Mouse (Mus musculus) heart, postnatal 0 days (tissue): ENCODE measurements around the gene Krt72. TPM values are rescaled to one million over a fixed set of nuclear protein-coding genes. Genes with fewer than 3 reads are reported as not detected.

Experiments
- ATAC-seq: fragments of 200-750 bp; cut with Nextera tagmentation; 2 replicates; pipeline ENCODE4 v1.8.0; 2017; ENCODE audit warnings: low read depth, moderate number of reproducible peaks, moderate library complexity; ENCODE audit not compliant: insufficient read depth
- DNase-seq: peaks from one replicate; pipeline ENCODE4 v3.0.0-alpha.2; 2016; ENCODE audit warnings: low spot score
- H3K27ac ChIP-seq: fragments of 300-500 bp; sonication (generic); 2 replicates; pipeline ENCODE4 v1.5.1; 2014; ENCODE audit warnings: low read depth, mild to moderate bottlenecking
- H3K27me3 ChIP-seq: fragments of 300-500 bp; sonication (generic); 2 replicates; pipeline ENCODE4 v1.6.1; 2014; ENCODE audit warnings: low read length, mixed read lengths; ENCODE audit not compliant: control insufficient read depth, insufficient read depth
- H3K36me3 ChIP-seq: fragments of 300-500 bp; sonication (generic); replicated peaks from 2 replicates; pipeline ENCODE4 v1.6.1; 2014; ENCODE audit warnings: low read length, mixed read lengths; ENCODE audit not compliant: control insufficient read depth, insufficient read depth
- H3K4me1 ChIP-seq: fragments of 300-500 bp; sonication (generic); 2 replicates; pipeline ENCODE4 v1.6.1; 2014; ENCODE audit warnings: antibody characterized with exemption; ENCODE audit not compliant: control insufficient read depth, insufficient read depth
- H3K4me2 ChIP-seq: fragments of 300-500 bp; sonication (generic); 2 replicates; pipeline ENCODE4 v1.6.1; 2014; ENCODE audit warnings: low read depth, mild to moderate bottlenecking, low read length, moderate library complexity
- H3K4me3 ChIP-seq: fragments of 300-500 bp; sonication (generic); 2 replicates; pipeline ENCODE4 v1.5.1; 2014; ENCODE audit warnings: low read depth, low read length
- H3K9ac ChIP-seq: fragments of 300-500 bp; sonication (generic); replicated peaks from 2 replicates; pipeline ENCODE4 v1.6.1; 2014; ENCODE audit warnings: low read depth, low read length, mixed read lengths
- H3K9me3 ChIP-seq: fragments of 300-500 bp; sonication (generic); replicated peaks from 2 replicates; pipeline ENCODE4 v1.6.1; 2016; ENCODE audit warnings: low read length; ENCODE audit not compliant: control insufficient read depth
- CTCF ChIP-seq: IDR thresholded peaks from 2 replicates; pipeline ENCODE4 v1.5.1; 2016; ENCODE audit warnings: antibody characterized with exemption, control low read depth, low read depth
- EP300 ChIP-seq: IDR thresholded peaks from 2 replicates; pipeline ENCODE4 v1.6.1; 2016; ENCODE audit warnings: antibody characterized with exemption, low read depth
- WGBS: fragments of 180-500 bp; shearing (Covaris S2); extraction: QIAGEN DNeasy Blood & Tissue Kit; methylation state at CpG from one replicate; pipeline ENCODE4 v1.1.7; 2014; 5-methylcytosine and 5-hydroxymethylcytosine counted together
- polyA plus RNA-seq: library from polyadenylated mRNA; unstranded; fragments of >200 nt; fragmentation: Nextera tagmentation; extraction: Ambion mirVana; gene quantifications from 2 replicates; pipeline ENCODE4 v1.2.1, GENCODE M21; 2015
- total RNA-seq: library from RNA; depleted of rRNA; stranded (reverse); fragments of >200 nt; gene quantifications from 2 replicates; pipeline ENCODE4 v1.2.3, GENCODE M21; 2014; ENCODE audit warnings: low replicate concordance; rRNA removed

Gene Krt72
- not detected in 2 replicates for total RNA-seq
- not detected in 2 replicates for polyA plus RNA-seq

DNA sequence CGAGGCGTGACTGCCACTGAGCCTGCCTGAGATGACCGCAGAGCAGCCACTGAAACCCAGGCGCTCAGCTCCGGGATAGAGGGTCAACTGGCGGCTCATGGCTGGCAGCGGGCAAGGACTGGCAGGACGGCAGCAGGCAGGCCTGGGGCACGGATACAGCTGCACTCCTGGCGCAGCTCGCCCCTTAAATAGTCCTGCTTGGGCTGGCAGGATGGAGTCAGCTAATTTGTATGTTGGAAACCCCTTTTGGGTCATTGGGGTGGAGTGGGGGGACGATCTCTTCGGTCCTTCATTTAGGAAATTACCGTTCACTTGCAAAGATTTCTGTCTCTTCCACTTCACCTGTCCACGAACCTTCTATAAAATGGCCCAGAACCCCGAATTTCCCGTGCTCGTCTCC is at the start of gene Krt72:
Gene Krt72, minus strand, starts transcription at position 101 of the 400 bp plus-strand sequence.
- ATAC-seq, result no peak

DNA sequence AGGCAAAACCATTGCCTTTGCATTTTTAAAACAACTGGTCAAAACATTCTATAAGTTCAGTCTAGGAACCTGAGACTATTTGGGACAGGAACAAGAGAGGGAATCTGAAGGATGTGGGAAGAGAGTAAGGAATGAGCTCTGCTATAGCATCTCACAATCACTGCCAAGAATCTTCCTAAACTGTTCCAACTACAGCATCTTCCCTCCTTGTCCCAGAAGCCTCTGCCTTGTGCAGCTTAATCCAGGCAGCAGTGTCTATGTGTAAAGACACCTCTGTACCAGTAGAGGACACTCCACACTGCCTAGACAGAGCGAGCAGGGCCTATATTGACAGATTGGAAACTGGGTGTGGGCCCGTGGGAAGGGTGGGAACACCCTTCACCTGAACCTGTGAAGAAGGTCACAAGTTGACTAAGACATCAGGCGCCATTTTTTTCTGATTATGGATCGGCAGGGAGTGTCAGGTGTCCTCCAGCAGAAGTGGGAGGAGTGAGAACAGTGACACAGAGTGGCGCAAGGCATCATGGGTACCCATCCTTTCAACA is 48.6 kb upstream of the Krt72 start:
- WGBS, result 68% methylated on average over 5 of the region's 5 CpGs
- H3K36me3 ChIP-seq, result no peaks in the 10 kb centered on the region
- H3K4me1 ChIP-seq, result no peaks in the 10 kb centered on the region
- no peak for ATAC-seq
- H3K27ac ChIP-seq, result no peak overlapping the region
- TF ChIP-seq CTCF (no peak), EP300 (no peak)
- 0 out of 2 replicates have a peak, but pooled peaks cover 7% of the 10 kb centered on the region for H3K27me3 ChIP-seq
- no peaks in the 10 kb centered on the region for H3K9me3 ChIP-seq
- H3K9ac ChIP-seq, result no peak overlapping the region
- DNase-seq, result no peak
- H3K4me3 ChIP-seq, result no peak overlapping the region
- no peak overlapping the region for H3K4me2 ChIP-seq

More for the DNA sequence above, at the start of gene Krt72:
- 84% methylated on average over 18 of the region's 18 CpGs for WGBS
- Histone ChIP-seq H3K4me1 (no peaks in the 10 kb centered on the region), H3K27ac (no peak within 1 kb of the TSS), H3K27me3 (no peaks in the 10 kb centered on the region), H3K9ac (no peak within 1 kb of the TSS), H3K4me2 (no peak within 1 kb of the TSS), H3K4me3 (no peak within 1 kb of the TSS), H3K9me3 (no peaks in the 10 kb centered on the region), H3K36me3 (no peaks in the 10 kb centered on the region)
- TF ChIP-seq CTCF (no peak), EP300 (no peak)
- DNase-seq, result no peak

DNA sequence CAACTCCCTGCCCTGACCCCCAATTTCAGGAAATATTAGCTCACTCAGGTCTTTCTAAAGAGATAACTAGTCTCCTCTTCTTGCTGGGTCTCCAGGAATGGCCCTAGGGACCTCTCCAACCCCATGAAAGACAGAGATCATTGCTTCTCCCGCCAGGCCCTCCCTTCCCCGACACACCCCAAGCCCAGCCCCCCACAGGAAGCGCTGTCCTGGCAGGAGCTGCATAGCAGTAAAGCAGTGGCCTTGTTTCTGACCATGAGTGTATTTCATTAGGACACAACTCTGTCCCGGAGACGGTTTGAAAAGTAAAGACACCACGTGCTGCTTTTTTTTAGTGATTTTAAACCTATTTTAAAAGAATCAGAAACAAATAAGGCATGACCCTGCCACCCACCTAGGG is 46.9 kb upstream of the Krt72 start:
- Histone ChIP-seq H3K27me3 (0 out of 2 replicates have a peak, but pooled peaks cover 2% of the 10 kb centered on the region), H3K9me3 (no peaks in the 10 kb centered on the region), H3K4me3 (no peak overlapping the region), H3K36me3 (no peaks in the 10 kb centered on the region), H3K9ac (no peak overlapping the region), H3K27ac (no peak overlapping the region), H3K4me2 (no peak overlapping the region), H3K4me1 (no peaks in the 10 kb centered on the region)
- DNase-seq, result no peak
- TF ChIP-seq EP300 (no peak), CTCF (no peak)
- no peak for ATAC-seq
- 40% methylated on average over 6 of the region's 6 CpGs for WGBS

DNA sequence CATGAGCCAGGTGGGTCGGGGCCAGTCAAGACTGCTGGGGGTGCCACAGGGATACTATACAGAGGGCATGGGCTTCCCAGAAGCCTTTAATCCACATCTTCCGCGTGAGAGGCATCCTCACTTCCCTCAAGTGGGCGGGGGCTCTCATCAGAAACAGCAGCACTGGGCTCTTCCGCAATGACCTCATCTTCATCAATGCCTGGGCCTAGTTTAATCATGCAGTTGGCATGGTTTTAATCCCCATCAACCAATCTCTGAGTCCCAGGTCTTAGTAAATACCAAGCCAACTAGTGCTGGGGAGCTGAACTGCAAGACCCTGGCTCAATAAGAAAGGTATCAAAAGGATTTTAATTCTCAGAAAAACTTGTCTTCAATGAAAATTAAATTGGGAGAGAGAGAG is 43.2 kb upstream of the Krt72 start:
- no peak overlapping the region for H3K4me2 ChIP-seq
- H3K27ac ChIP-seq, result no peak overlapping the region
- ATAC-seq (no peak), DNase-seq (no peak)
- H3K36me3 ChIP-seq, result no peaks in the 10 kb centered on the region
- H3K4me1 ChIP-seq, result no peaks in the 10 kb centered on the region
- no peak overlapping the region for H3K4me3 ChIP-seq
- H3K9ac ChIP-seq, result no peak overlapping the region
- H3K27me3 ChIP-seq, result no peaks in the 10 kb centered on the region
- 69% methylated on average over 5 of the region's 5 CpGs for WGBS
- H3K9me3 ChIP-seq, result no peaks in the 10 kb centered on the region
- TF ChIP-seq EP300, result no peak
- TF ChIP-seq CTCF, result no peak

DNA sequence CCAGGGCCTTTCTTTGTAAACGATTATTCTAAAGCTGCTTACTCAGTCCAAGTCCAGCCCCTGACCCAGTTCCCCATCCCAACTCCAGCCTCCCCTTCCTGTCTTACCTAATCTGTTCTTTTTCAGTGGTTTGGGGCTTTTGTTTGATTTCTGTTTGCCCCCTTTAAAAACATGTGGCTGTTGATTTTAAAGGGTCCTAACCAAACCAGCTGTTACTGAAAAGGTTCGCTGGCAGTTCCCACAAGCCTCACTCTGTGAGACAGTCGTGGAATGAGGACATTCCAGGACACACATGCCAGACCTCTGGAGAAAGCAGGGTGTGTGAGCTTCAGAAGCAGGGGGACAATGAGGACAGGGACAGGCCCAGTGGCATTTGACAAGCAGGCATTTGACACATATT is 35.5 kb upstream of the Krt72 start:
- Histone ChIP-seq H3K9ac (no peak overlapping the region), H3K36me3 (no peaks in the 10 kb centered on the region), H3K27ac (no peak overlapping the region), H3K9me3 (no peaks in the 10 kb centered on the region), H3K4me3 (no peak overlapping the region), H3K27me3 (0 out of 2 replicates have a peak, but pooled peaks cover 4% of the 10 kb centered on the region), H3K4me1 (no peaks in the 10 kb centered on the region), H3K4me2 (no peak overlapping the region)
- WGBS, result 12% methylated on average over 3 of the region's 3 CpGs
- no peak for TF ChIP-seq CTCF
- no peak for TF ChIP-seq EP300
- DNase-seq (no peak), ATAC-seq (no peak)

DNA sequence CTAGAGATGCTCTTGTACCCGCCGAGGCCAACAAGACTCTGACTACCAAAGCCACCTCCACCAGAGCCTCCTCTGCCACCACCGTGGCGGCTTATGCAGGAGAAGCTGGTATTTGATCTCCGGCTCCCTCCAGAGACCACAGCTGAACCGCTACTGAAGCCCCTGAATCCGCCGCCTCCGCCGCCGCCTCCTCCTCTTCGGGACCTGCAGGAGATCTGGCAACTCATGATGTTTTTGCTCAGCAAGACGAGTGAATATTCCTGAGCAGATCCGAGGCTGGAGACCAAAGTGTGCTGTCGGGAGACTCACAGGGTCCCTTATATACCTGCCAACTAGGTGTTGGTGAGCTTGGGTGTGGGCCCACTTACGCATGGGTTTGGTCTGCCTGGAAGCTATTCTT is 31.6 kb upstream of the Krt72 start, which contains the start of gene Krt2:
Gene Krt2, minus strand, starts transcription at position 295 of the 400 bp plus-strand sequence.
- Histone ChIP-seq H3K4me3 (no peak within 1 kb of the TSS), H3K9ac (no peak within 1 kb of the TSS), H3K27ac (no peak within 1 kb of the TSS), H3K4me1 (no peaks in the 10 kb centered on the region), H3K27me3 (0 out of 2 replicates have a peak, but pooled peaks cover 4% of the 10 kb centered on the region), H3K36me3 (no peaks in the 10 kb centered on the region), H3K4me2 (no peak within 1 kb of the TSS), H3K9me3 (no peaks in the 10 kb centered on the region)
- DNase-seq, result no peak
- no peak for ATAC-seq
- 61% methylated on average over 16 of the region's 16 CpGs for WGBS
- TF ChIP-seq CTCF (no peak), EP300 (no peak)
